Mouse (Mus musculus) ES-CJ7 (cell line): ENCODE measurements around the gene Sytl3.

Experiments
- DNase-seq: peaks from one replicate; pipeline ENCODE4 v3.0.0; 2011; ENCODE audit warnings: low read depth, low spot score

Sytl3 gene

GRCm38 (mm10) chr17:6755176-6755575 is 96.3 kb downstream of the Sytl3 start:
- DNase-seq, result no peak

GRCm38 (mm10) chr17:6755873-6756272 is 97.0 kb downstream of the Sytl3 start:
- DNase-seq, result no peak

- DNase-seq, result no peak
These were observed 99.0 kb downstream of the Sytl3 start for GRCm38 (mm10) chr17:6757902-6758301.

- no peak for DNase-seq
These were observed 100.0 kb downstream of the Sytl3 start for GRCm38 (mm10) chr17:6758845-6759244.

- DNase-seq, result peak; percentile 59
These were observed 100.9 kb downstream of the Sytl3 start for GRCm38 (mm10) chr17:6759717-6760292.

GRCm38 (mm10) chr17:6763513-6764226 is 104.8 kb downstream of the Sytl3 start:
- no peak for DNase-seq

GRCm38 (mm10) chr17:6764227-6764593 is 105.3 kb downstream of the Sytl3 start:
- DNase-seq, result no peak

- no peak for DNase-seq
These were observed 105.8 kb downstream of the Sytl3 start for GRCm38 (mm10) chr17:6764730-6765129.

GRCm38 (mm10) chr17:6765886-6766285 is 107.0 kb downstream of the Sytl3 start:
- peak; percentile 51 for DNase-seq

GRCm38 (mm10) chr17:6766823-6767222 is 107.9 kb downstream of the Sytl3 start:
- no peak for DNase-seq

GRCm38 (mm10) chr17:6767771-6768170 is 108.9 kb downstream of the Sytl3 start:
- no peak for DNase-seq

- DNase-seq, result no peak
These were observed 109.5 kb downstream of the Sytl3 start for GRCm38 (mm10) chr17:6768301-6768788.

- DNase-seq, result no peak
These were observed 110.7 kb downstream of the Sytl3 start for GRCm38 (mm10) chr17:6769602-6770001.

GRCm38 (mm10) chr17:6771661-6772489 is 113.0 kb downstream of the Sytl3 start:
- no peak for DNase-seq

- DNase-seq, result no peak
These were observed 113.5 kb downstream of the Sytl3 start for GRCm38 (mm10) chr17:6772490-6772773.

- DNase-seq, result no peak
These were observed 114.5 kb downstream of the Sytl3 start for GRCm38 (mm10) chr17:6773249-6773966.

GRCm38 (mm10) chr17:6775221-6775620 is 116.3 kb downstream of the Sytl3 start:
- peak; percentile 59 for DNase-seq

- no peak for DNase-seq
These were observed 116.8 kb downstream of the Sytl3 start for GRCm38 (mm10) chr17:6775671-6776070.

- DNase-seq, result no peak
These were observed 117.2 kb downstream of the Sytl3 start for GRCm38 (mm10) chr17:6776123-6776522.

- peak; percentile 61 for DNase-seq
These were observed 117.7 kb downstream of the Sytl3 start for GRCm38 (mm10) chr17:6776576-6776975.

- DNase-seq, result peak; percentile 62
These were observed 118.2 kb downstream of the Sytl3 start for GRCm38 (mm10) chr17:6777061-6777460.
